Mouse (Mus musculus): ENCODE results near the gene Arid1b. TPM values are rescaled to one million over a fixed set of nuclear protein-coding genes. Genes with fewer than 3 reads are reported as not detected.

The Arid1b gene
- polyA plus RNA-seq, 1 experiment from 2014 or later, result 5.8 TPM

GRCm38 (mm10) chr17:4993497-4993839 is 664 bp upstream of the Arid1b start:
- peak overlapping the region; percentile 100 for H3K27ac ChIP-seq (ENCODE audit: low read length)
- H3K36me3 ChIP-seq (ENCODE audit: control insufficient read depth, insufficient read depth, low read length), result no peaks in the 10 kb centered on the region
- H3K9ac ChIP-seq (ENCODE audit: low read depth, low read length), result peak overlapping the region; percentile 99
- no peak for ATAC-seq
- WGBS, result 5% methylated on average over 9 of the region's 9 CpGs
- peak overlapping the region; percentile 93 for H3K4me3 ChIP-seq (ENCODE audit: low read length)
- peaks cover 8% of the 10 kb centered on the region for H3K4me1 ChIP-seq (ENCODE audit: control insufficient read depth, insufficient read depth, low read length)
- peak overlapping the region; percentile 73 for H3K4me2 ChIP-seq (ENCODE audit: low read depth, low read length)
- H3K27me3 ChIP-seq (replicated peaks; ENCODE audit: control insufficient read depth, insufficient read depth, low read length), result no peaks in the 10 kb centered on the region
- H3K9me3 ChIP-seq (ENCODE audit: control insufficient read depth, low read length), result no peaks in the 10 kb centered on the region

GRCm38 (mm10) chr17:4994504-4994812 is 326 bp downstream of the Arid1b start:
- Histone ChIP-seq H3K4me1 (ENCODE audit: control insufficient read depth, insufficient read depth, low read length) (peaks cover 8% of the 10 kb centered on the region), H3K36me3 (ENCODE audit: control insufficient read depth, insufficient read depth, low read length) (no peaks in the 10 kb centered on the region), H3K4me3 (ENCODE audit: low read length) (peak overlapping the region; percentile 93), H3K27me3 (replicated peaks; ENCODE audit: control insufficient read depth, insufficient read depth, low read length) (no peaks in the 10 kb centered on the region), H3K9ac (ENCODE audit: low read depth, low read length) (peak overlapping the region; percentile 99), H3K4me2 (ENCODE audit: low read depth, low read length) (peak overlapping the region; percentile 73), H3K27ac (ENCODE audit: low read length) (peak overlapping the region; percentile 100), H3K9me3 (ENCODE audit: control insufficient read depth, low read length) (no peaks in the 10 kb centered on the region)
- WGBS, result 0% methylated on average over 29 of the region's 55 CpGs
- ATAC-seq, result peak; percentile 49

GRCm38 (mm10) chr17:4994813-4995560 is 855 bp downstream of the Arid1b start:
- Histone ChIP-seq H3K36me3 (ENCODE audit: control insufficient read depth, insufficient read depth, low read length) (no peaks in the 10 kb centered on the region), H3K4me3 (ENCODE audit: low read length) (peak overlapping the region; percentile 93), H3K9ac (ENCODE audit: low read depth, low read length) (peak overlapping the region; percentile 99), H3K27ac (ENCODE audit: low read length) (peak overlapping the region; percentile 100), H3K4me1 (ENCODE audit: control insufficient read depth, insufficient read depth, low read length) (peaks cover 11% of the 10 kb centered on the region), H3K4me2 (ENCODE audit: low read depth, low read length) (peak overlapping the region; percentile 73), H3K27me3 (replicated peaks; ENCODE audit: control insufficient read depth, insufficient read depth, low read length) (no peaks in the 10 kb centered on the region), H3K9me3 (ENCODE audit: control insufficient read depth, low read length) (no peaks in the 10 kb centered on the region)
- under 1% methylated on average over 78 of the region's 81 CpGs for WGBS
- ATAC-seq, result peak; percentile 57

- Histone ChIP-seq H3K27me3 (replicated peaks; ENCODE audit: control insufficient read depth, insufficient read depth, low read length) (no peaks in the 10 kb centered on the region), H3K4me2 (ENCODE audit: low read depth, low read length) (peak overlapping the region; percentile 73), H3K27ac (ENCODE audit: low read length) (peak overlapping the region; percentile 100), H3K9ac (ENCODE audit: low read depth, low read length) (peak overlapping the region; percentile 99), H3K9me3 (ENCODE audit: control insufficient read depth, low read length) (no peaks in the 10 kb centered on the region), H3K4me3 (ENCODE audit: low read length) (peak overlapping the region; percentile 93), H3K4me1 (ENCODE audit: control insufficient read depth, insufficient read depth, low read length) (peaks cover 15% of the 10 kb centered on the region), H3K36me3 (ENCODE audit: control insufficient read depth, insufficient read depth, low read length) (no peaks in the 10 kb centered on the region)
- 0% methylated on average over 36 of the region's 56 CpGs for WGBS
- peak; percentile 19 for ATAC-seq
Measured at GRCm38 (mm10) chr17:4995561-4996051, 1.5 kb downstream of the Arid1b start.

- H3K9me3 ChIP-seq (ENCODE audit: control insufficient read depth, low read length), result no peaks in the 10 kb centered on the region
- no peaks in the 10 kb centered on the region for H3K27me3 ChIP-seq (replicated peaks; ENCODE audit: control insufficient read depth, insufficient read depth, low read length)
- peak; percentile 26 for ATAC-seq
- WGBS, result under 1% methylated on average over 76 of the region's 95 CpGs
- H3K9ac ChIP-seq (ENCODE audit: low read depth, low read length), result peak overlapping the region; percentile 99
- no peaks in the 10 kb centered on the region for H3K36me3 ChIP-seq (ENCODE audit: control insufficient read depth, insufficient read depth, low read length)
- peak overlapping the region; percentile 100 for H3K27ac ChIP-seq (ENCODE audit: low read length)
- peaks cover 20% of the 10 kb centered on the region for H3K4me1 ChIP-seq (ENCODE audit: control insufficient read depth, insufficient read depth, low read length)
- peak overlapping the region; percentile 67 for H3K4me2 ChIP-seq (ENCODE audit: low read depth, low read length)
- peak overlapping the region; percentile 93 for H3K4me3 ChIP-seq (ENCODE audit: low read length)
Measured at GRCm38 (mm10) chr17:4996121-4996813, 2.1 kb downstream of the Arid1b start.

- no peak for ATAC-seq
- Histone ChIP-seq H3K4me3 (ENCODE audit: low read length) (peak overlapping the region; percentile 93), H3K4me1 (ENCODE audit: control insufficient read depth, insufficient read depth, low read length) (peaks cover 26% of the 10 kb centered on the region), H3K9ac (ENCODE audit: low read depth, low read length) (peak overlapping the region; percentile 99), H3K27ac (ENCODE audit: low read length) (peak overlapping the region; percentile 100), H3K27me3 (replicated peaks; ENCODE audit: control insufficient read depth, insufficient read depth, low read length) (no peaks in the 10 kb centered on the region), H3K36me3 (ENCODE audit: control insufficient read depth, insufficient read depth, low read length) (no peaks in the 10 kb centered on the region), H3K4me2 (ENCODE audit: low read depth, low read length) (peak overlapping the region; percentile 67), H3K9me3 (ENCODE audit: control insufficient read depth, low read length) (no peaks in the 10 kb centered on the region)
- under 1% methylated on average over 20 of the region's 20 CpGs for WGBS
Measured at GRCm38 (mm10) chr17:4996814-4997549, 2.9 kb downstream of the Arid1b start.

GRCm38 (mm10) chr17:4997968-4998367 is 3.8 kb downstream of the Arid1b start:
- no peak for ATAC-seq
- no peak overlapping the region for H3K4me3 ChIP-seq (ENCODE audit: low read length)
- no peak overlapping the region for H3K27ac ChIP-seq (ENCODE audit: low read length)
- 31% methylated on average over 3 of the region's 3 CpGs for WGBS
- peaks cover 26% of the 10 kb centered on the region for H3K4me1 ChIP-seq (ENCODE audit: control insufficient read depth, insufficient read depth, low read length)
- no peak overlapping the region for H3K9ac ChIP-seq (ENCODE audit: low read depth, low read length)
- no peaks in the 10 kb centered on the region for H3K27me3 ChIP-seq (replicated peaks; ENCODE audit: control insufficient read depth, insufficient read depth, low read length)
- H3K4me2 ChIP-seq (ENCODE audit: low read depth, low read length), result peak overlapping the region; percentile 36; the same call in 1 of the 2 replicates
- no peaks in the 10 kb centered on the region for H3K36me3 ChIP-seq (ENCODE audit: control insufficient read depth, insufficient read depth, low read length)
- no peaks in the 10 kb centered on the region for H3K9me3 ChIP-seq (ENCODE audit: control insufficient read depth, low read length)

GRCm38 (mm10) chr17:4999256-4999655 is 5.1 kb downstream of the Arid1b start:
- no peak overlapping the region for H3K9ac ChIP-seq (ENCODE audit: low read depth, low read length)
- H3K4me3 ChIP-seq (ENCODE audit: low read length), result no peak overlapping the region
- no peaks in the 10 kb centered on the region for H3K36me3 ChIP-seq (ENCODE audit: control insufficient read depth, insufficient read depth, low read length)
- peaks cover 34% of the 10 kb centered on the region for H3K4me1 ChIP-seq (ENCODE audit: control insufficient read depth, insufficient read depth, low read length)
- H3K9me3 ChIP-seq (ENCODE audit: control insufficient read depth, low read length), result no peaks in the 10 kb centered on the region
- H3K27me3 ChIP-seq (replicated peaks; ENCODE audit: control insufficient read depth, insufficient read depth, low read length), result no peaks in the 10 kb centered on the region
- H3K27ac ChIP-seq (ENCODE audit: low read length), result no peak overlapping the region
- no peak for ATAC-seq
- WGBS, result 39% methylated on average over 1 of the region's 1 CpGs
- H3K4me2 ChIP-seq (ENCODE audit: low read depth, low read length), result no peak overlapping the region; the same call in 1 of the 2 replicates

GRCm38 (mm10) chr17:5000001-5000400 is 5.9 kb downstream of the Arid1b start:
- H3K4me3 ChIP-seq (ENCODE audit: low read length), result peak overlapping the region; percentile 11
- peaks cover 42% of the 10 kb centered on the region for H3K4me1 ChIP-seq (ENCODE audit: control insufficient read depth, insufficient read depth, low read length)
- 38% methylated on average over 10 of the region's 10 CpGs for WGBS
- no peaks in the 10 kb centered on the region for H3K27me3 ChIP-seq (replicated peaks; ENCODE audit: control insufficient read depth, insufficient read depth, low read length)
- H3K4me2 ChIP-seq (ENCODE audit: low read depth, low read length), result peak overlapping the region; percentile 23
- H3K9ac ChIP-seq (ENCODE audit: low read depth, low read length), result no peak overlapping the region
- H3K27ac ChIP-seq (ENCODE audit: low read length), result no peak overlapping the region
- no peaks in the 10 kb centered on the region for H3K9me3 ChIP-seq (ENCODE audit: control insufficient read depth, low read length)
- no peaks in the 10 kb centered on the region for H3K36me3 ChIP-seq (ENCODE audit: control insufficient read depth, insufficient read depth, low read length)
- no peak for ATAC-seq

All from intestine, embryonic 16.5 days (tissue).